In the genomic region with DNA sequence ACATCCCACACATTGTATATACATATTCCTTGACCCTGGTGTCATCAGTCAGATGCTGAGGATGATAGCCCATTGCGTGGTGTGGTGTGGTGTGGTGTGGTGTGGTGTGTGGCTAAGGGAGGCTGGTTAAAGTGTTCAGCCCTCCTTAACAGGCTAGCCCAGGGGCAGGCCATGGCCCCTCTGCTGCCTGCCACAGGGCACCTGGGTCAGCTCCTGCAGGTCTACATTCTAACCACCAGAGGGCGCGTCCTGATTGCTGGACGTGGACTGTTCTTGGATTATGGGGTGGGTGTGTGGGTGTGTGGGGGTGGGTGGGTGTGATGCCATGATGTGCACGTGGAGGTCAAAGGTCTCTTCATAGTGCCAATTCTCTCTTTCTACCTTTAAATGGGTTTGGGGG, we compare ENCODE assay signal across 9 mouse cellular contexts. TPM values are rescaled to one million over a fixed set of nuclear protein-coding genes. Genes with fewer than 3 reads are reported as not detected.
A peak's percentile ranks its signal among the peaks of the same experiment; 100 is the strongest.
DNase-seq lines count a peak whose midpoint lies in the region; ATAC-seq and TF ChIP-seq lines count a peak whose summit lies in the region.
"Had no signal": no experiment of that assay in that cellular context is flagged by ENCODE, and none has a peak within 500 bp of the region (broad histone marks: within the 10 kb centered on the region; RNA-seq: fewer than 3 reads in every experiment).

No protein-coding gene starts in this region.

- no peak for TF ChIP-seq EP300 in liver, postnatal 0 days (IDR thresholded peaks at IDR 0.05; ENCODE audit: low read depth)

- no peaks in the 10 kb centered on the region for H3K36me3 ChIP-seq in hindbrain, embryonic 11.5 days (ENCODE audit: control insufficient read depth, insufficient read depth, low read length)
- no peaks in the 10 kb centered on the region for H3K36me3 ChIP-seq in hindbrain, embryonic 13.5 days
- H3K36me3 ChIP-seq in liver, postnatal 0 days (replicated peaks; ENCODE audit: insufficient read depth, low read length): no peaks in the 10 kb centered on the region

- ATAC-seq in hindbrain, embryonic 11.5 days (ENCODE audit: low FRiP score): peak; percentile 43; the same call in 1 of the 2 replicates
- ATAC-seq in hindbrain, embryonic 13.5 days (ENCODE audit: low FRiP score): no peak
- ATAC-seq in liver, postnatal 0 days: peak; percentile 47; the same call in 1 of the 2 replicates

- no peaks in the 10 kb centered on the region for H3K27me3 ChIP-seq in hindbrain, embryonic 11.5 days (ENCODE audit: control insufficient read depth, insufficient read depth, low read length)
- 0 out of 2 replicates have a peak, but pooled peaks cover under 1% of the 10 kb centered on the region for H3K27me3 ChIP-seq in hindbrain, embryonic 13.5 days
- no peaks in the 10 kb centered on the region for H3K27me3 ChIP-seq in liver, postnatal 0 days (ENCODE audit: insufficient read depth, low read length)

- no peak overlapping the region for H3K4me2 ChIP-seq in hindbrain, embryonic 11.5 days (replicated peaks; ENCODE audit: low read depth, low read length)
- no peak overlapping the region for H3K4me2 ChIP-seq in hindbrain, embryonic 13.5 days
- H3K4me2 ChIP-seq in liver, postnatal 0 days (ENCODE audit: low read depth, low read length): no peak overlapping the region

- DNase-seq in hindbrain, embryonic 11.5 days (ENCODE audit: low spot score): peak; percentile 75
- DNase-seq in ES-CJ7 (ENCODE audit: low read depth, low spot score): peak; percentile 51
- peak; percentile 21 for DNase-seq in c-Kit-positive CD71-positive TER-119-positive erythroid progenitor cells, embryonic 14.5 days (ENCODE audit: low spot score)
- DNase-seq in heart, postnatal 4 days: peak; percentile 66
- DNase-seq in liver, postnatal 0 days: peak; percentile 60
- DNase-seq in spleen, postnatal 4 days (ENCODE audit: low spot score in 2 of 2): peak; percentile 28 to 74
- no peak for DNase-seq in right cerebral cortex, postnatal 10 days (ENCODE audit: low spot score in 2 of 2)

- 10% methylated on average over 5 of the region's 5 CpGs for WGBS in hindbrain, embryonic 11.5 days
- WGBS in hindbrain, embryonic 13.5 days: 6% methylated on average over 5 of the region's 5 CpGs
- WGBS in liver, postnatal 0 days (ENCODE audit: insufficient replicate concordance): 29% methylated on average over 2 of the region's 5 CpGs

- H3K4me3 ChIP-seq in hindbrain, embryonic 11.5 days (ENCODE audit: low read depth, low read length): no peak overlapping the region
- no peak overlapping the region for H3K4me3 ChIP-seq in hindbrain, embryonic 13.5 days
- H3K4me3 ChIP-seq in liver, postnatal 0 days (ENCODE audit: low read depth, low read length): no peak overlapping the region
- H3K4me3 ChIP-seq: myocyte had no signal

- no peak overlapping the region for H3K27ac ChIP-seq in hindbrain, embryonic 11.5 days (ENCODE audit: low read depth, low read length)
- H3K27ac ChIP-seq in hindbrain, embryonic 13.5 days: no peak overlapping the region
- H3K27ac ChIP-seq in liver, postnatal 0 days (ENCODE audit: low read depth): no peak overlapping the region

- H3K9me3 ChIP-seq in hindbrain, embryonic 11.5 days (ENCODE audit: control insufficient read depth, low read length): no peaks in the 10 kb centered on the region
- H3K9me3 ChIP-seq in hindbrain, embryonic 13.5 days: no peaks in the 10 kb centered on the region
- H3K9me3 ChIP-seq in liver, postnatal 0 days (ENCODE audit: low read length): no peaks in the 10 kb centered on the region

- H3K4me1 ChIP-seq in hindbrain, embryonic 11.5 days (replicated peaks; ENCODE audit: control insufficient read depth, insufficient read depth, low read length): no peaks in the 10 kb centered on the region
- peaks cover 2% of the 10 kb centered on the region for H3K4me1 ChIP-seq in hindbrain, embryonic 13.5 days (replicated peaks)
- H3K4me1 ChIP-seq in liver, postnatal 0 days (ENCODE audit: insufficient read depth): peaks cover 3% of the 10 kb centered on the region

- H3K9ac ChIP-seq in hindbrain, embryonic 11.5 days (ENCODE audit: low read depth, low read length): no peak overlapping the region
- no peak overlapping the region for H3K9ac ChIP-seq in hindbrain, embryonic 13.5 days
- H3K9ac ChIP-seq in liver, postnatal 0 days (replicated peaks): no peak overlapping the region

- TF ChIP-seq CTCF in liver, postnatal 0 days (IDR thresholded peaks at IDR 0.05; ENCODE audit: low read depth): peak; percentile 89

RNA-seq across cellular contexts. Expression of gene Sgk2, which starts 18.8 kb away (rescaled TPM):
- polyA plus RNA-seq in hindbrain, embryonic 11.5 days (2014; fragmentation: Nextera tagmentation; extraction: Ambion mirVana): not detected in 2 replicates
- 0.09 and 0.17 TPM in 2 replicates for polyA plus RNA-seq in hindbrain, embryonic 13.5 days (2015; fragmentation: Nextera tagmentation; extraction: Ambion mirVana)
- not detected for total RNA-seq in heart, postnatal 4 days (2021)
- polyA plus RNA-seq in liver, postnatal 0 days (2015; fragmentation: Nextera tagmentation; extraction: Ambion mirVana): 9.4 and 14.0 TPM in 2 replicates
- polyA plus RNA-seq: myocyte had no signal

RNA-seq across cellular contexts. Expression of gene L3mbtl1, which starts 25.1 kb away (rescaled TPM):
- 0.13 and 0.45 TPM in 2 replicates for polyA plus RNA-seq in hindbrain, embryonic 11.5 days (2014; fragmentation: Nextera tagmentation; extraction: Ambion mirVana)
- 0.69 and 1.3 TPM in 2 replicates for polyA plus RNA-seq in hindbrain, embryonic 13.5 days (2015; fragmentation: Nextera tagmentation; extraction: Ambion mirVana)
- not detected for total RNA-seq in heart, postnatal 4 days (2021)
- polyA plus RNA-seq in liver, postnatal 0 days (2015; fragmentation: Nextera tagmentation; extraction: Ambion mirVana): 0.06 TPM in 1 of 2 replicates, not detected in the other
- polyA plus RNA-seq: myocyte had no signal

RNA-seq across cellular contexts. Expression of gene Srsf6, which starts 37.0 kb away (rescaled TPM):
- 265 and 280 TPM in 2 replicates for polyA plus RNA-seq in hindbrain, embryonic 11.5 days (2014; fragmentation: Nextera tagmentation; extraction: Ambion mirVana)
- 169 and 173 TPM in 2 replicates for polyA plus RNA-seq in hindbrain, embryonic 13.5 days (2015; fragmentation: Nextera tagmentation; extraction: Ambion mirVana)
- total RNA-seq in heart, postnatal 4 days (2021): 100 to 1,000 TPM; 175 to 176 TPM
- 50.5 and 56.3 TPM in 2 replicates for polyA plus RNA-seq in liver, postnatal 0 days (2015; fragmentation: Nextera tagmentation; extraction: Ambion mirVana)

RNA-seq across cellular contexts. Expression of gene Ift52, which starts 48.8 kb away (rescaled TPM):
- polyA plus RNA-seq in hindbrain, embryonic 11.5 days (2014; fragmentation: Nextera tagmentation; extraction: Ambion mirVana): 59.7 and 63.6 TPM in 2 replicates
- polyA plus RNA-seq in hindbrain, embryonic 13.5 days (2015; fragmentation: Nextera tagmentation; extraction: Ambion mirVana): 41.1 and 43.7 TPM in 2 replicates
- total RNA-seq in heart, postnatal 4 days (2021): 10 to 100 TPM; 27.1 to 29.4 TPM
- polyA plus RNA-seq in liver, postnatal 0 days (2015; fragmentation: Nextera tagmentation; extraction: Ambion mirVana): 18.4 and 19.5 TPM in 2 replicates

Comparison
In these comparisons a context has a peak if more than half of its experiments do, and no peak if none do; other contexts are left out.
1. DNase-seq: peak in hindbrain, embryonic 11.5 days (single experiment), ES-CJ7 (single experiment), c-Kit-positive CD71-positive TER-119-positive erythroid progenitor cells, embryonic 14.5 days (single experiment), heart, postnatal 4 days (single experiment), liver, postnatal 0 days (single experiment) and spleen, postnatal 4 days (2 of 2); none in right cerebral cortex, postnatal 10 days (0 of 2).